Mouse (Mus musculus) left cerebral cortex, postnatal 10 days (tissue): Measurements from ENCODE around the gene Gm21974. TPM values are rescaled to one million over a fixed set of nuclear protein-coding genes. Genes with fewer than 3 reads are reported as not detected.
A peak's percentile ranks its signal among the peaks of the same experiment; 100 is the strongest.
"Not testable (repeated sequence)": the region's sequence is repeated elsewhere in the genome, so short reads cannot be mapped to it uniquely, and the experiment has no call there.

Experiments used
- DNase-seq, 2 experiments: peaks; one replicate each; pipeline ENCODE4 v3.0.0; 2021 to 2022; ENCODE audit warnings: low spot score in 2 of 2, mixed read lengths in 1 of 2; ENCODE audit errors: extremely low spot score in 1 of 2
- intact Hi-C: fragments of 180-260 bp; cut with DNase I; formaldehyde crosslinking; loops from one replicate; pipeline ENCODE4 v1.15.1; 2025
- total RNA-seq, 2 experiments: library from RNA; stranded (reverse); gene quantifications; 2 replicates each; pipeline ENCODE4 v1.2.3; 2021

Gm21974 gene
- total RNA-seq, 2 experiments from 2014 or later: not detected

GRCm38 (mm10) chr7:127921516-127921915 lies 26.3 kb upstream of the Gm21974 start:
- intact Hi-C loops: no loop called here
- DNase-seq: no peak

- no peak for DNase-seq
- intact Hi-C loops: no loop called here
Observed at GRCm38 (mm10) chr7:127919290-127919689, 24.0 kb upstream of the Gm21974 start.

- peak in 1 of 2 experiments; percentile 55 for DNase-seq
- intact Hi-C loops: no loop called here
Observed at GRCm38 (mm10) chr7:127918203-127918602, 22.9 kb upstream of the Gm21974 start.

GRCm38 (mm10) chr7:127915293-127915692 lies 20.0 kb upstream of the Gm21974 start:
- no peak for DNase-seq
- intact Hi-C loops: no loop called here

GRCm38 (mm10) chr7:127912938-127913337 lies 17.7 kb upstream of the Gm21974 start:
- DNase-seq: no peak

GRCm38 (mm10) chr7:127912190-127912871 lies 17.1 kb upstream of the Gm21974 start, which contains the start of gene Kat8:
TSS of gene Kat8 (plus strand) at chr7:127912516.
- intact Hi-C loops: no loop called here
- peak; percentile 76 to 92 for DNase-seq

More at GRCm38 (mm10) chr7:127912938-127913337, 17.7 kb upstream of the Gm21974 start:
- intact Hi-C loops: no loop called here

GRCm38 (mm10) chr7:127908656-127909055 lies 13.4 kb upstream of the Gm21974 start:
- DNase-seq: no peak
- intact Hi-C loops: no loop called here

GRCm38 (mm10) chr7:127907939-127908338 lies 12.7 kb upstream of the Gm21974 start:
- intact Hi-C loops: no loop called here
- no peak for DNase-seq

- intact Hi-C loops: no loop called here
- DNase-seq: peak; percentile 75 to 92
Observed at GRCm38 (mm10) chr7:127903971-127904796, 8.9 kb upstream of the Gm21974 start, which contains the start of gene Bckdk. TSS of gene Bckdk (plus strand) at chr7:127904082.

GRCm38 (mm10) chr7:127901772-127902171 lies 6.5 kb upstream of the Gm21974 start:
- no peak for DNase-seq
- intact Hi-C loops: no loop called here

GRCm38 (mm10) chr7:127899997-127900396 lies 4.7 kb upstream of the Gm21974 start:
- DNase-seq: no peak
- intact Hi-C loops: no loop called here

GRCm38 (mm10) chr7:127898179-127898956 lies 3.1 kb upstream of the Gm21974 start:
- DNase-seq: no peak
- intact Hi-C loops: no loop called here

GRCm38 (mm10) chr7:127897542-127897941 lies 2.3 kb upstream of the Gm21974 start:
- intact Hi-C loops: no loop called here
- no peak for DNase-seq

GRCm38 (mm10) chr7:127896384-127896783 lies 1.1 kb upstream of the Gm21974 start:
- intact Hi-C loops: no loop called here
- DNase-seq: peak in 1 of 2 experiments; percentile 79

- intact Hi-C loops, DNase-seq: not testable (repeated sequence)
Observed at GRCm38 (mm10) chr7:127895891-127896290, 637 bp upstream of the Gm21974 start.

- intact Hi-C loops: no loop called here
- no peak for DNase-seq
Observed at GRCm38 (mm10) chr7:127894480-127894879, 774 bp downstream of the Gm21974 start.

GRCm38 (mm10) chr7:127890798-127891197 lies 4.5 kb downstream of the Gm21974 start, which contains the start of gene Prss53:
TSS of gene Prss53 (minus strand) at chr7:127890970.
- intact Hi-C loops: no loop called here
- no peak for DNase-seq

- intact Hi-C loops: no loop called here
- DNase-seq: no peak
Observed at GRCm38 (mm10) chr7:127888821-127889220, 6.4 kb downstream of the Gm21974 start.

GRCm38 (mm10) chr7:127887781-127888180 lies 7.5 kb downstream of the Gm21974 start:
- intact Hi-C loops: no loop called here

More at GRCm38 (mm10) chr7:127887781-127888180, 7.5 kb downstream of the Gm21974 start:
- no peak for DNase-seq
